Mouse (Mus musculus) CD4-positive helper T cell, adult 2 months (primary cell): ENCODE measurements around the gene Phactr1.

ENCODE experiments used
- DNase-seq: peaks from one replicate; pipeline ENCODE4 v3.0.0-alpha.2; 2012; ENCODE audit warnings: low read depth, missing footprints, low spot score

The Phactr1 gene

DNA sequence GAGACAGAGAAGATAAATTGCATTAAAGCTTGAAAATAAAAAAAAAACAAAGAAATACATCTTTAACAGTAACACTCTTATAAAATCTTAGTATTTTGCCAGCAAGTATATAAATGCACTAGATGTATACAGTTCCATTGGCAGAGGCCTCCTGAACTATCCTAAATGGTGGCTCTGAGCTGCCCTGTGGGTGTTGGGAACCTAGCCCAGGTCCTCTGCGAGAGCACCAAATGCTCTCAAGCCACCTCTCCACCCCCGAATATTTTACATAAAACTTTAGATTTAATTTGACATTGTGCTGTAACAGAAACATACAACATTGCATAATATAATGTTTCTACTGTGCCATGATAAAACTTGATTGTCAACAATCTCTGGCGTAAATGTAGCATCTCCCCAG, 293.1 kb downstream of the Phactr1 start:
- no peak for DNase-seq

DNA sequence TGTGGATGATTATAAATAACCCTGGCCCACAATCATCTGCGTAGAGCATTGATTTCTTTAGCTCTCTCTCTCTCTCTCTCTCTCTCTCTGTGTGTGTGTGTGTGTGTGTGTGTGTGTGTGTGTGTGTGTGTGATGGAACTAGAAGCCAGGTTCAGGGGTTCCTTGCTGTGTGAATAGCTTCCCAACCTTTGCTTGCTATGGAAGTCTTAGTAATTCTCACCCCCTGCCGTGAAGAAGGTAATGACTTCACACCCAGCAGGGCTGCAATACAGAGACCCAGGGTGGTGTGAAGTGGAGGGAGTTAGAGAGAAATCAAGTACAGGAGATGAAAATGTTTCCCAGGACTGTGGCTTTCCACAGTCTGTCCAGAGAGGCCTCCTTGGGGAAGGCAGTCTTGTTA, 293.5 kb downstream of the Phactr1 start:
- DNase-seq, result no peak

DNA sequence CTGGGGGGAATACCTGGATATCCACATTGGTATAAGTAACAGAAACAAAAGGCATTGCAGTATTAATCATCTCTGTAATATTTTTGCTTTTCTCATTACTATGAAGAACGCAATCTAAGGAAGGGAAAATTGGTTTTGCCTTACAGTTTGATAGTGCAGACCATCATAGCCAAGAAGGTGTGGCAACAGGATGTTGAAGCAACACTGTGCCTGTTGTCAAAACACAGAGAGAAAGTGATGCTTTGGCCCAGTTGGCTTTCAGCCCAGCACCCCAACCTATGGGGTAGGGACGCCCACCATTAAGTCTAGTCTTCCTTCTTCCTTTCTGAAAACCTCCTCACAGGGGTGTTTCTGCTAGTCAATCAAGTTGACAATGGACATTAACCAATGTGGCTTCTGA, 294.1 kb downstream of the Phactr1 start:
- DNase-seq, result no peak

DNA sequence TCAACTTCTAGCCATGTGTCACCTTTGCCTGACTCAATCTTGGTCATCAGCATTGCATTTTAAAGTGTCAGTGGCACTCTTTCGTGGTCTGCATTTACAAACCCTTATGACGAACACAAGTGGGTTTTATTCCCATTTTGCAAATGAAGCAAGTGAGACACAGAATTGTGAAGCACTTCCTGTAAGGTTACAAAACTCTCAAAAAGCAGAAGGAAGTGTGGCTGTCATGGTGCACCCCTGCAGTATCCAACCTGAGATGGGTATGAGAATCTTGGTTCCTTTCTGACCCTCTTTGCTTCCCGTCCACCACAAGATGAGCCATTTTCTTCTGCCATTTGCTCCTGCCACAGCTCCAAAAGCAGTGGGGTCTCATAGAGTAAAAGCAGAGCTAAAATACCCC, 295.7 kb downstream of the Phactr1 start:
- DNase-seq, result no peak

DNA sequence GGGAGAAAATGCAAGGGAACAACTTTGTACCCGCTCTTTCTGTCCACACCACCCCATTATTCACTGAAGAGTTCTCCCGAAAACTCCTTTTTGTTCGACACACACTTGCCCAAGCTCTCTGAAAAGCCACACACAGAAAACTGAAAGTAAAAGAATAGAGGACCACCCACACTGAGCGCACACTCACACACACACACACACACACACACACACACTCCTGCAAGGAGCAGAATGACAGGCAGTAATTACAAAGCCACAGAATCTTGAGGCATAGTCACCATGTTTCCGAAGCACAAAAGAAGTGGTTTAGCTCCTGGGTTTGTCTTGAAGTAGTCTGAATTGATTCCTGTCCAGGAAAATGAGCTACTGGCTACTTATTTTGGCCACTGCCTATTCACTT, 296.5 kb downstream of the Phactr1 start:
- DNase-seq, result no peak

DNA sequence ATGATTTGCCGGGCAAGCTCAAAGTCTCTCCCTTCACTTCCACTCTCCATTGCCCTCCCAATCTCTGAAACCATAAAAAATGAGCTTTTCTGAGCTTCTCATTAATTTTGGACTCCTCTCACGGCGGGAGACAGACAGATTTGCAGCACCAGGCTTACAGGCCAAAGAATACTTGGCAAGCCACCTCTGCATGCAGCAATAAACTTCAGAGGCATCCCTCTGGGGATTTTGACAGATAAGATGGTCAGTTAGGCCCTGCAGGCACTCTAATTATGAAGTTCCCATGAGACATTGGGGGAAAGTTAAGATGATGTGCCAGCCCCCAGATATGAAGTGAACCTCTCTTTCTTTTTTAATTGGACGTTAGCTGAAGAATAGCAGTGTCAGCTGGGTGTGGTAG, 300.2 kb downstream of the Phactr1 start:
- DNase-seq, result no peak

DNA sequence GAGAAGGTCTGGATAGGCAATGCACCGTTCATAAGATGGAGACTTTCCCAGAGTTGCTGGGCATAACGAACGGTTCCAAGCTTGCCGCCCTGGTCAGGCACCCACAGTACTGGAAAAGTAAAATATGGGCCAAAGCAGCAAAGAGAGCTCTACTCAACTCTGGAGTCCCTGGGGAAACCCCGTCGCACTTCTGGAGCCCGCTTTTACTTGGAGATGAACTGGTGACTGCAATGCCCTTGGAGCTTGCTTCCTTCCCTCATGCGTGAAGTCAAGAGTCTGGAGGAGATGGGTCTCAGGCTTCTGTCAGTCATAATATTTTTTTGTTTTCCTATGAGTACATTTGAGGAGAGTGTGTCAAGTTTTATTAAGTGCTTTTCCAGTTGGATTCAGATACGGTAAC, 302.2 kb downstream of the Phactr1 start:
- no peak for DNase-seq

DNA sequence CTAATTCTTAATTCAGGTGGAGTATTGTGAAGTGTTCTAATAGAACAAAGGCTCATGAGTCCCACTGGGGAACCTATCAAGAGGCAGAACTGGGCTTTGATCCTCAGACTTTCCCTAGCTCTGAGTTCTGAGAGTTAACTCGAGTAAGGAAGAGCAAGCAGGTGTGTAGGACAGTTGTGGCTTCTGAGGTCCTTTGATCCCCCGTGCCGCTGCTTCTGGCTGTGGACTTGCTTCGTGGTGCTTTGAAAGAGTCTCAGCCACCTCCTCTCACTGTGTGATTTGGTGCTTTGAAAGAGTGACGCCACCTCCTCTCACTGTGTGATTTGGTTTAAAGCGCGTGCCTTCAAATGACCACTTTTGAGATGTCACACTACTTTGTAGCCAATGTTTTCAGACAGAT, 305.4 kb downstream of the Phactr1 start:
- DNase-seq, result no peak

DNA sequence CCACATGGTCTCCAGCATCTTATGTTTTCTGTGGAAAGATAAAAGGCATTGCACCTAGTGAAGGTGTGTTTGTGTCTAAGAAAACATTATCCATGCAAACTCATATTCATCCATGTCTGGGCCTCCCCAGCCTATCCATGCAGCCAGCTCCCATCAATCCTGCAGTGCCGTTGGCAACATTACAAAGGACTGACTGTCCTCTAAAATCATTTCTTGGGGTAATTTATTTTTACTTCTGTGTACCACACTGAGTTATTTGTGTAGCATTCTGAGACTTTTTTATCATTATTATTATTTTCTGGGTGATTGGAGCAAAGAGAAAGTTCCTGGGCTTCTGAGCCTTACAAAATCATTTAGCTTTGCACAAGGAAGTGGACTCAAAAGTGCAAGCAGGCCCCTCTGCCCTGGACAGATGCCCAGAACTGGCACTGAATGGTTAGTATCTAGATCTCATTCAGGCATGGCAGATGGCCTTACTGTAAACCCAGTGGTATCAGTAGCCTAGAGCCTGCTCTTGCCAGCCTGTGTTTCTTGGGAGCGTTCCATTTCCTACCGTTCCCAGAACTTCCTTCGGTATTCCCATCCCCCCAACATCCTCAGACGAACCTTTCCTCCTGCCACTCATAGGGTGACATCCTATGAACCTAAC, 307.6 kb downstream of the Phactr1 start:
- DNase-seq, result no peak

DNA sequence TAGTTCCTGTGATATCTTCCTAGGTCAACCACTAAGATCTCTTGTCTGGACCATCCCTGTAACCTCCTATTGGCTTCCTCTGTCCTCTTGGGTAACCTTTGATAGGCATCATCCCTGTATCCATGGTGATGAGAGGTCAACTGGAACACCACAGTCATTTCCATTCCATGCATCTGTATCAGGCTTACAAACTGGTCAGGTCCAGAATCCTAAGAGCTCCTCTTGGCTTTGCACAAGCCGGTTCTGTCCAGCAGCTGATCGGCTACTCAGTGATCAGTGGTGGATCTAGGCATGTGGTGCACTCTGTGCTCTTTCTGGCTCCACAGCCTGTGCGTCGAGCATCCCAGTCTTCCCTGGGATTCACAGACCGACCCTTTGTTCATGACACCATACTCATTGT, 309.1 kb downstream of the Phactr1 start:
- DNase-seq, result no peak

DNA sequence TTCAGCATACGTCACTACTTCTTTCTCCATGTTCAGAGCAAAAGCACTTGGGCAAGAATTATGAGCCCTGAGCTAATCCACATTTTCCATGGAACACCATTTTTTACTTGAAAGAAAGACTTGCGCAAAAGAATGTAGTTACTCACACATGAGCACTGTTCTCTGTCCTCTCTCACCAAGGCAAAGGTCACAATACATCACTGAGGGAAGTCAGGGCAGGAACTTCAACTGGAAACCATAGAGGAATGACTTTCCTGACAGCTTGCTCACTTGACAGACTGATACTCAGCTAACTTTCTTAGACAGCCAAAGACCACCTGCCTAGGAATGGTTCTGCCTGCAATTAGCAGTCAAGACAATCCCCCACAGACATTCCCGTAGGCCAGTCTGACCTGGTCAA, 309.6 kb downstream of the Phactr1 start:
- no peak for DNase-seq

DNA sequence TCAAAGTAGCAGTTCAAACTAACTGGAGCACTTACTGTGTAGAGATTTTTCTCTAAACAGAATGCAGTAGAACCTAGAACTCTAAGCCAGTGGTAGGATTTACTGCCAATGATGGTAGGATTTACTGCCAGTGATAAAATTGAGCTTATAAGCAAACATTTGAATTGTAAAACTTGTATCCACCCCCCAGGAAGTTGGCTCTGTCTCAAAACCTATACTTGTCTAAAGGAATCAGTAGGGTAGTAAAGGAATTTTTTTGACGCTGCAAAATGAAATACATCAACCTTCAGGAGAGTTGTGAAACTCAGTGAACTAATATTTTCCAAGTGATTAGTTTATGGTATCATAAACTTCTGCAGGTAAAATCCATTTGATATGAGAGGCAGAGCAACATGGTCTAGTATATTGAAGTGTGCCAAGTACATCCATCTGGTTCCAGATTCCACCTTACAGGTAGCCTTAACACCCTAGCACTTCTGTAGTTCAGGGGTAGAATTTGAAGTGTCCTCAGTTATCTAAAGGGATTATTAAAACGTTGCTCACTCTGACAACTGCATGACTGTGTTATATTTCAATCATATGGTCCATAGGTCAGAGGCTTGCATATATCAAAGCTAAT, 310.2 kb downstream of the Phactr1 start:
- DNase-seq, result no peak

DNA sequence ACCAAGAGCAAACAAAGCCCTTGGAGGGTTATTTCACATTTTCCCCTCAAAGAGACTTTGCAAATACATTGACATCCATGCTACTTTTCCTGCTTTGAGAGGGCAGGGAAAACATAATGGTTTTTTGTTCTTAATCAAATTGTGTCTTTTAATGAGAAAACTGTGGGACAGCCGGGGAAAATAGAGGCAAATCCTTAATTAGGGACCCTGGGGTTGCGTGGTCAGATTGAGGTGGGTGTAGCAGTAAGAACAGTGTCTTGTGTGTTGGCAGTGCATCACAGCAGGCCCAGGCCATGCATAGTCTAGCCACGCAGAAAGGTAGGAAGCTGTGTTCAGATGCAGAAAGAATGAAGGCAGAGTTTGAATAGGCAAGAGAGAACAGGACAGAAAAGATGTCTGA, 310.7 kb downstream of the Phactr1 start:
- no peak for DNase-seq

DNA sequence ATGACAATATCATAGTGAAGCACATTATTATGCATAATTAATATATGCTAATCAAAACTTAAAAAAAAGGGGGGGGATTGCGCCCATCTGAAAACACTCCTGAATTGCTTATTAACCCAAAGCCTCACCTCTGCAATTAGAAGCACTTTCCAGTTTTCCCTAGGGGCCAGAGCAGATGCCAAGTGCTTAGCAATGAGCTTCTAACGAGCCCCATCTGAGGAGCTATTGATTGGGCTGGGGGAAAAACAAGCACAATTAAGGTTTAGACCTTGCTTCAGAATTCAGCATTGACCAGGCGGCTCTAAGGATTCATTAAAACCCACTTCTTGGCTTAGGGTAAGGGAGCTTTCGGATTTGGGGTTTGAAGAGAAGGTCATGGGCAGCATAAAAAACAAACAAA, 311.9 kb downstream of the Phactr1 start:
- DNase-seq, result no peak

DNA sequence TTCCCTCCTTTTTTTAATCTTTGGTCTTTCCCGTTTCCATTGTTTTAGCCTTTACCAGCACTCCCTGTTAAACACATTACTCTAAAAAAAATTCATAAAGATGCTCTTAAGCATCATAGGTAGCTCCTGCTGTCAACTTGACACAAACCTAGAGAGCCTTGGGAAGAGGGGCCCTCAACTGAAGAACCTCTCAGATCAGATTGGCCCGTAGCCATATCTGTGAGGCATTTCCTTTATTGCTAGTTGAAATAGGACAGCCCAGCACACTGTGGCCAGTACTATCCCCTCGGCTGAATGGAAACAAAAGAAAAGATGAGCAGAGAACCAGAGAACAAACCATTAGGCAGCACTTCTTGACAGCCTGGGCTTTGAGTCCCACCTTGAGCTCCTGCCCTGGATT, 313.9 kb downstream of the Phactr1 start:
- no peak for DNase-seq

DNA sequence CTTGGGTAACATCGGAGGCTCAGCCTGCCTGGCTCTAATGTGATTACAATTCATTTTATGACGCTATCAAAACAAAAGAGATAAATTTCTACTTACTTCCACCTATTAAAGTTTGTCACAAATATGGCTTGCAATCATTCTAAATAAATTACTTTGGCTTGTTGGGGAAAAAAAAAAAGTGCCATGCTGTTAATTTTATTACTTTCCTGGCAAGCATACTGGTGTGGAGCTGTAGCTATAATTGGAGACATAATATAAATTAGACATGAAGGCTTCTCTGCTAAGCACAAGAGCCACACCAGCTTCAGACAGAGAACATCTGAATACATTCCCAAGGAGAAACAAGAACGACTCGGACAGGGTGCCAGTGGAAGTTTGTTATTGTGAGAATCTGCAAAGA, 315.8 kb downstream of the Phactr1 start:
- no peak for DNase-seq

DNA sequence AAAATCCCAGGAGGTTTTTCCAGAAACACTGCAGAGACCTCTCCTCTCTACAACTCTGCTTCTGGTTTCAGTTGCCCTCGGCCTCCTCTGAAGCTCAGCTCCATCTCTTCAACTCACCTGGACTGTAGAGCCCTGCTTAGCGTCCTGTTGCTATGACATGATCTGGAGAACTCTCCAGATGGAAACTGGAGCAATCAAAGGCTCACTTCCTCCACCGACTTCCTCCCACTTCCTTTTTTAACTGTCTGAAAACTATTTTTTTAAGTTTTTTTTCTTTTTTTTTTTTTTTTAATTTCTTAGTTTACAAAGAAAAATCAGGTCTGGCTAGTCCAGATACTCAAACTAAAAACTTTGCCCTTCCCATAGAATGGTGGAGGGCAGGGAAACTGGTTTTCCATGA, 318.9 kb downstream of the Phactr1 start:
- no peak for DNase-seq

DNA sequence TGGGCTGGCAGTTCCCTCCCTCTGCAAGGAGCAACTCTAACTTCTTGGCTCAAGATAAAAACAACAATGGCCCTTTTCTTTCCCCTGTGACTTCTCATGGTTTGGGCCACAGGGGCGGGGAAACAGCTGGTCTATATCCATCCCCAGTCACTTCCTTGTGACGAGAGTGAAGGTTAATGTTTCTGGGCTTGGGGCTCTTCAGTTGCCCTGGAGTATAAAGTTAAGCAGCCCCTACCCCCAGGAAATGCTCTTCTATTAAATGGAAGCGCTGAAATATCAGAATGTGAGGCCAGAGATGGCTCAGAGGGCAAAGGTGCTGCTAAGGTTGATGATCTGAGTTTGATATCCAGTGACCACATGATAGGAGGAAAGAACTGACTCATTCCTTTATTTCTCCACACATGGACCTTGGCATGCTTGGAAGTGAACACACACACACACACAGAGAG, 324.7 kb downstream of the Phactr1 start:
- DNase-seq, result no peak

DNA sequence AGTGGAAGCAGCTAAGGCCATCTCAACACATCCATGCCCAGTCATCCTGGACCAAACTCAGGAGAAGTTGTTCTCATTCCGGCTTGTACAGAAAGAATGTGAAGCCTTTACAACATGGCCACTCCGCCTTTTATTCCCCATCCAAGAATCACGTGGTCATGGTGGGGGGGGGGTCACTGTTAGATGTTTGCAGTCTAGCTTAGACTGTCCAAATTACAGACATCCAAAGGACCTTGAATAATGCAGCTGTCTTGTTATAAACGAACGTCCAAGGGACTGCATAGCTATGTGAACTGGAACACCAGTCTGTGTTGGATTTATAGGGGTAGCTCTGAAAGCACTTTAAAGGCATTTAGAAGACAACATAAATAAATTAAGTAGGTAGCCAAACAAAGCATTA, 328.0 kb downstream of the Phactr1 start:
- DNase-seq, result no peak

DNA sequence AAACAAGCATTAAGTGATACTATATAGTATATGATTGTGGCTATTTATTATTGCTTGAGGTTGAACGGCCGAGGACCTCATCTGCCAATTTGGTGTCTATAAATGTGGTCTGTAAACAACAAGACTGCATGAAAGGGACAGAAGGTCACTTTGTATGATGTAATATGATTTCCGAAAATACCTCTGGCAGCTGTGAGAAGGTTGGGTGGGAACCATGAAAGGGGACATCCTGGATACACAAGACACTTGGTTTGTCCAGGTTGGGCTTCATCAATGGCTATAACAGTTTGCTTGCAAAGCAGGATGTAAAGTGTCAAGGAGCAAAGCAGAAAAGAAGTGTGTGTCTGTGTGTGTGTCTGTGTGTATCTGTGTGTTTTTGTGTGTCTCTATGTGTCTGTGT, 329.2 kb downstream of the Phactr1 start:
- no peak for DNase-seq

DNA sequence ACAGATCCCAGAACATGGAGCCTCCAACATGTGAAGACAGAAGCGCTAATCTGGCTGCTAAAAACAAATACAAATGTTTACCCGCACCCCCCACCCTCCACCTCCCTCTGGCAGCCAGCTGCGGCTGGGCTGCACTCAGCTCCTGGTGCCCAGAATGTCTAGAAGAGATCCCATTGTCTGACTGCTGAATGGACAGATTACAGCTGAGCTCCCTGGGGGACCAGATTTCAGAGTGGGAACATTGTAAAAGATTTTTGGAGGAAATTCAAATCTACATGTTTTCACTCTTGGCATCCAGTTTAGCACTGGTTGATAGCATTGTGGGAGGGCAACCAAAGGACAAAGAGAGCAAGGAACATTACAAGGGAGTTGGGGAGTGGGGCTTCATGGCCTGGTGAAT, 331.1 kb downstream of the Phactr1 start:
- DNase-seq, result no peak

DNA sequence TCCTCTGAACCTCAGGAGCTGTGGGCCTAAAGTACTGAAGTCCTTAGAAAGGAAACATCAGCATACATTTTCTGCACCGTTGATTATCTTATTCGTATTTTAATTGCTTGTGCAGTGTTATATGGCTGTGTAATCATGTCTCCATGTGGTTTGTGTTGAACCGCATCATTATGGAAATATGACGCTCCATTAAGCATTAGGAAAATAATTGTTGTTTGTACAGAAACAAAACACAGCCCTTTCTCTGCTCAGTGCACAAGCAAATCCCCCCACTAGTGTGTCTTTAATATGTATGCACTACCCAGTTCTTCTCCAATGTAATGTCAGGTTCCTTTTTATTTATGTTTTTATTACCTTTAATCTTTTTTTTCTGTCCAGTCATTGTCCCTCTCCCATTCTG, 333.6 kb downstream of the Phactr1 start:
- no peak for DNase-seq

DNA sequence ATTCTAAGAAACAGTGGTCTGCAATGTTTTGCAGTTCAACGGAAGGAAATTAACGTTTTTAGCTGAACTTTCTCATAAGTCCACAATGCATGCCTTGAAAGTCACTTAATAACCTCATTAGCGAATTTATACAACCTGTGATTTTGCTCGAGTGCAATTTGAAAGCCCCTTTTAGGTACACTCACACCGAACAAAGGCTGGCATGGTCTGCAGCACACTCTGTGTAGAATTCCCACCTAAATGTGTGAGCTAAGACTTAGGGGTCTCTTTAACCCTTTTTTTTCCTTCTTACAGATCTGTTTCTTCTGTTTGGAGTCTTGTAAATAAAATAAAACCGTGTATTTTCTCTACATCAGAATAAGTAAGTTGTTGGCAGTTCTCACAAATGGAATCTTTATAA, 335.3 kb downstream of the Phactr1 start:
- no peak for DNase-seq

DNA sequence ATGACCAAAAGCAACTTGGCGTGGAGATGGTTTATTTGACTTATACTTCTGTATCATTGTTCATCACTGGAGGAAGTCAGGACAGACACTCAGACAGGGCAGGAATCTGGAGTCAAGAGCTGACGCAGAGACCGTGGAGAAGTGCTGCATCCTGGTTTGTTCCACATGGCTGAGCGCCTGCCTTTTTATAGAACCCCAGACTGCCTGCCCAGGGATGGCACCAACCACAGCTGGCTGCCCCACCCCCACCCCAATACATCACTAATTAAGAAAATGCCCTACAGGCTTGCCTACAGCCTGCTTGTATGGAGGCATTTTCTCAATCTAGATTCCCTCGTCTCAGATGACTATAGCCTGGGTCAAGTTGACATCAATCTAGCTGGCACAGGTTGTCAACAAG, 338.4 kb downstream of the Phactr1 start:
- no peak for DNase-seq
